Mouse (Mus musculus) heart, postnatal 4 days (tissue): ENCODE data around the gene Rhd. TPM values are rescaled to one million over a fixed set of nuclear protein-coding genes. Genes with fewer than 3 reads are reported as not detected.
"Not testable (repeated sequence)": the region's sequence is repeated elsewhere in the genome, so short reads cannot be mapped to it uniquely, and the experiment has no call there.

ENCODE experiments used
- DNase-seq: peaks from one replicate; pipeline ENCODE4 v3.0.0; 2021
- total RNA-seq, 2 experiments: library from RNA; stranded (reverse); gene quantifications; 2 replicates each; pipeline ENCODE4 v1.2.3; 2021

Rhd gene
- total RNA-seq = 1 to 10 TPM; 4.7 to 5.4 TPM

GRCm38 (mm10) chr4:134863937-134864729 is at the start of gene Rhd:
Rhd (plus strand) TSS chr4:134864536.
- DNase-seq = no peak

- no peak for DNase-seq
Measured at GRCm38 (mm10) chr4:134817706-134818105, 46.6 kb upstream of the Rhd start.

GRCm38 (mm10) chr4:134821061-134821460 is 43.3 kb upstream of the Rhd start:
- DNase-seq = no peak

GRCm38 (mm10) chr4:134823560-134823959 is 40.8 kb upstream of the Rhd start:
- no peak for DNase-seq

- not testable (repeated sequence) for DNase-seq
Measured at GRCm38 (mm10) chr4:134825864-134826263, 38.5 kb upstream of the Rhd start.

GRCm38 (mm10) chr4:134826348-134826747 is 38.0 kb upstream of the Rhd start:
- DNase-seq = no peak

GRCm38 (mm10) chr4:134827806-134828205 is 36.5 kb upstream of the Rhd start:
- DNase-seq = no peak

- DNase-seq = no peak
Measured at GRCm38 (mm10) chr4:134831934-134832333, 32.4 kb upstream of the Rhd start.

- no peak for DNase-seq
Measured at GRCm38 (mm10) chr4:134835486-134835885, 28.9 kb upstream of the Rhd start.

- DNase-seq = no peak
Measured at GRCm38 (mm10) chr4:134838221-134838620, 26.1 kb upstream of the Rhd start.

GRCm38 (mm10) chr4:134838706-134839105 is 25.6 kb upstream of the Rhd start:
- DNase-seq = not testable (repeated sequence)

GRCm38 (mm10) chr4:134840231-134840630 is 24.1 kb upstream of the Rhd start:
- no peak for DNase-seq

- DNase-seq = no peak
Measured at GRCm38 (mm10) chr4:134843566-134843965, 20.8 kb upstream of the Rhd start.

GRCm38 (mm10) chr4:134847587-134847986 is 16.7 kb upstream of the Rhd start:
- no peak for DNase-seq

GRCm38 (mm10) chr4:134850551-134850950 is 13.8 kb upstream of the Rhd start:
- DNase-seq = no peak

GRCm38 (mm10) chr4:134851236-134851635 is 13.1 kb upstream of the Rhd start:
- DNase-seq = no peak

- DNase-seq = no peak
Measured at GRCm38 (mm10) chr4:134851876-134852275, 12.5 kb upstream of the Rhd start.

GRCm38 (mm10) chr4:134852438-134853255 is 11.7 kb upstream of the Rhd start:
- DNase-seq = peak; percentile 65

GRCm38 (mm10) chr4:134853259-134853636 is 11.1 kb upstream of the Rhd start, which contains the start of gene Maco1:
Maco1 (minus strand) TSS chr4:134853345.
- peak; percentile 100 for DNase-seq

- DNase-seq = peak; percentile 94
Measured at GRCm38 (mm10) chr4:134853637-134854485, 10.5 kb upstream of the Rhd start.

- DNase-seq = no peak
Measured at GRCm38 (mm10) chr4:134855371-134855770, 9.0 kb upstream of the Rhd start.

GRCm38 (mm10) chr4:134856056-134856455 is 8.3 kb upstream of the Rhd start:
- no peak for DNase-seq

GRCm38 (mm10) chr4:134856501-134856900 is 7.8 kb upstream of the Rhd start:
- DNase-seq = no peak
